Mouse (Mus musculus): ENCODE measurements around the gene Rbm38.

DNA sequence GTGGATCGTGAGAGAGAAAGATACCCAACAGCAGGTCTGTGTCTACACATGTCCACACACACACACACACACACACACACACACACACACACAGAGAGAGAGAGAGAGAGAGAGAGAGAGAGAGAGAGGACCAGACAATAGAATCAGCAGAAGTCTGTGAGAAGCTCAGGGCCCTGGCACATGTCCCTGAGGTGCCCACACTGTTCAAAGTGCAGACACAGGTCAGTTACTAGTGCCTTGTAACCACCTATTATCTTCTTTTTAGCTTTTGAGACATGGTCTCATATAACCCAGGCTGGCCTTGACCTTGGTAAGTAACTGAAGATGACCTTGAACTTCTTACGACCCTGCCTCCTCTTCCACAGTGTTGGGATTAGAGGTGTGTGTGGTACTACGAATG lies 28.9 kb downstream of the Rbm38 start:
- no peak for TF ChIP-seq NELFE (IDR thresholded peaks at IDR 0.05; ENCODE audit: low read depth, low read length)
- TF ChIP-seq MAZ (IDR thresholded peaks at IDR 0.05; ENCODE audit: low read depth, low read length) = no peak
- no peak for TF ChIP-seq CTCF (conservative IDR thresholded peaks at IDR 0.05 in 1 of 2, IDR thresholded peaks at IDR 0.05 in 1 of 2; ENCODE audit: low read depth in 2 of 2, low read length in 2 of 2)
- no peak for TF ChIP-seq ELF1 (IDR thresholded peaks at IDR 0.05; ENCODE audit: low read depth, low read length)
- no peak for TF ChIP-seq E2F4 (IDR thresholded peaks at IDR 0.05; ENCODE audit: insufficient replicate concordance, low read depth, low read length)
- TF ChIP-seq TCF12 (IDR thresholded peaks at IDR 0.05; ENCODE audit: low read depth, low read length) = no peak
- TF ChIP-seq NRF1 (IDR thresholded peaks at IDR 0.05; ENCODE audit: low read depth, low read length) = no peak
- TF ChIP-seq GABPA (IDR thresholded peaks at IDR 0.05; ENCODE audit: insufficient replicate concordance, low read depth, low read length) = no peak
- no peak for TF ChIP-seq SIN3A (IDR thresholded peaks at IDR 0.05; ENCODE audit: low read length)
- TF ChIP-seq USF2 (conservative IDR thresholded peaks at IDR 0.05; ENCODE audit: low read depth, low read length) = no peak
- TF ChIP-seq POLR2A (IDR thresholded peaks at IDR 0.05; ENCODE audit: low read depth, low read length) = no peak
- TF ChIP-seq ZNF384 (IDR thresholded peaks at IDR 0.05; ENCODE audit: low read depth, low read length) = no peak
- no peak for TF ChIP-seq HCFC1 (IDR thresholded peaks at IDR 0.05; ENCODE audit: low read depth, low read length)
